Mouse (Mus musculus): ENCODE data around the gene Slc9a3r2. TPM values are rescaled to one million over a fixed set of nuclear protein-coding genes. Genes with fewer than 3 reads are reported as not detected.

The Slc9a3r2 gene
- polyA plus RNA-seq, 1 experiment from 2014 or later: 33.8 TPM

DNA sequence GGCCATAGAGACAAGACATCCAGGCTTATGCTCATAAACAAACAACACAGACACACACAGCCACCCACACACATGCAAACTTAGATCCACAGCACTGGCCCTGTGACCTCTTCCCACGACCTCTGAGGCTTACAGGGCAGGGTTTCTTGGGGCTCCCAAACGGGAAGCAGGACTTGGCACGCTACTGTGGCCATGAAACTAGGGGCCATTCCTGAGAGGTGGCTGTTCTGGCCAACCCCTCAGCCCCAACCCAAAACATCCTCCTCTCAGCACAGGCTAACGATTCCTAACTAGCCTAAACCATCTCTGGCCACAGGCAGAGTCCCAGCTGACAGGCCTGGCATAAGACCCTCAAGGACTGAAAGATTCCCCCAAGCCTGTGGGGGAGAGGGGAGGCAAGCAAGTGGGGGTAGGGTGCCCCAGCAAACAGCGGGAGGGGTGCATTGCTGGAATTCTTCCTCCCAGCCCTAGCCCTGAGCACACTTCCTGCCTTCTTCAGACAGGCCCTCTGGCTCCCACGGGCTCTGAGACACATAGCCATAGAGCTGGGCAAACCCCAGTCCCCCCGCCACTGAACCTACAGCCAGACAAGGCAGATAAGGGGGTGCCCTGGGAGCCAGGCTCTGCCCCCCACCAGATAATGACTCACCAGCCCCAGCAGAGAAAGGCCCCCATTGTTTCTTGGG, 6.0 kb downstream of the Slc9a3r2 start:
- no peaks in the 10 kb centered on the region for H3K36me3 ChIP-seq
- H3K4me1 ChIP-seq: no peaks in the 10 kb centered on the region
- H3K9ac ChIP-seq (replicated peaks): no peak overlapping the region
- H3K27ac ChIP-seq (replicated peaks): no peak overlapping the region; the same call in 1 of the 2 replicates
- H3K27me3 ChIP-seq: peaks cover 22% of the 10 kb centered on the region
- no peak overlapping the region for H3K4me2 ChIP-seq (replicated peaks)
- ATAC-seq (ENCODE audit: low FRiP score, low read depth): no peak
- H3K9me3 ChIP-seq: no peaks in the 10 kb centered on the region
- WGBS: 54% methylated on average over 7 of the region's 7 CpGs
- H3K4me3 ChIP-seq: no peak overlapping the region

DNA sequence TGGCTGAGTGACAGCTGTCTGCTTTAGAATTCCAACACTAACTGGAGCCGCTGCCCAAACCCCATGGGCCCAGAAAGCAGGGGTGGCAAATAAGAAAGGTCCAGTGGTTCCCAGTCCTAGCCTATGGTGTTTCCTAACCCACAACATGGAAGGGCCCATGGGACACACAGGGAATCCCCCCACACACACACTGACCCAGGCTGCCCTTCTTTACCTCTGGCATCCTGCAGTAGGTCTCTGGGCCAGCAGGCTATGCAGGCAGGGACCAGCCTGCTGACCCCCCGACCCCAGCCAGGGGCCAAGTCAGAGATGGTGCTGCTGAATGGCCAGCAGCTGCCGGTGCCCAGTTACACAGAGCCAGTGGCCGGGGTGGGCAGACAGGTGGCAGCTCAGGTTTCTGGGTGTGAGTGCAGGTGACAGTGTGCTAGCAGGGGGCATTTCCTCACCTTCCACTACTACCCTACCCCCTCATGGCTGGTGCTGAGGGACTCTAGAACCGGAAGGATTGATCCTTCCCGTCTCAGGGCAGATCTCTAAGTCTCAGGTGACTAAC, 7.3 kb downstream of the Slc9a3r2 start:
- ATAC-seq (ENCODE audit: low FRiP score, low read depth): no peak
- H3K9ac ChIP-seq (replicated peaks): no peak overlapping the region
- 73% methylated on average over 6 of the region's 6 CpGs for WGBS
- no peaks in the 10 kb centered on the region for H3K9me3 ChIP-seq
- peaks cover 9% of the 10 kb centered on the region for H3K27me3 ChIP-seq
- no peak overlapping the region for H3K4me3 ChIP-seq
- no peaks in the 10 kb centered on the region for H3K4me1 ChIP-seq
- H3K4me2 ChIP-seq (replicated peaks): no peak overlapping the region
- no peak overlapping the region for H3K27ac ChIP-seq (replicated peaks)
- no peaks in the 10 kb centered on the region for H3K36me3 ChIP-seq

DNA sequence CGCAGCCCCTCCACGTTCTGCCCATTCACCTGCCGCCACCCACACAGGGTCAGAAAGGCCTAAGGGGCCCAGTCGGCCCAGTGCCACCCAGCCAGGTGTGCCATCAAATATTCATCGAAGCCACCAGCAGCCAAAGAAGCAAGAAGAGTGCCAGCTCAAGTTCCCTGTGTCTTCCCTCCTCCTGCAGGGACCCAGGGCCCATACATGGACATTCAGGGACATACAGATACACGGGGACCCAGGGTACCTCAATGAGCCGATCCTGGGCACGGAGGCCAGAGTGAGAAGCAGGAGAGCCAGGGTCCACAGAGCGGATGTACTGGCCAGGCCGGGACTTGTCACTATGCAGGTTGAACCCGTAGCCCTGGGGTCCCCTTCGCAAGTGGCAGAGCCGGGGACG, 8.2 kb downstream of the Slc9a3r2 start:
- H3K36me3 ChIP-seq: no peaks in the 10 kb centered on the region
- ATAC-seq (ENCODE audit: low FRiP score, low read depth): no peak
- no peak overlapping the region for H3K4me2 ChIP-seq (replicated peaks)
- H3K27me3 ChIP-seq: no peaks in the 10 kb centered on the region
- no peak overlapping the region for H3K9ac ChIP-seq (replicated peaks)
- H3K27ac ChIP-seq (replicated peaks): no peak overlapping the region
- no peaks in the 10 kb centered on the region for H3K9me3 ChIP-seq
- 92% methylated on average over 14 of the region's 14 CpGs for WGBS
- no peaks in the 10 kb centered on the region for H3K4me1 ChIP-seq
- no peak overlapping the region for H3K4me3 ChIP-seq

DNA sequence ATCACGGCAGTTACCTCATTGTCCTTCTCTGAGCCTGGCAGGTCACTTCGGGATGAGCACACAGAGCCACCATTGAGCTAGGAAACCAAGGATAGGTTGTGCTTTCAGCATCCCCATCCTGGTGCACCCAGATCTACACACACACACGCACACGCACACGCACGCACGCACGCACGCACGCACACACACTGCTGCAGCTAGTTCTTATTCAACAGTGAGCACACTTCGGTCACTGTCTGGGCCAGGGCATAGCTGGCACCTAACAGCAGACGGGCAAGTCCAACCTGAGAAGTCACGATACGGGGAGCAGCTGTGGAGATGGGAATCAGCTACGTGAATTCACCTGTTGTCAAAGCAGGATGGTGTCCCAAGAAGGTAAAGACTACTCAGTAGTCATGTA, 9.5 kb downstream of the Slc9a3r2 start:
- Histone ChIP-seq H3K4me1 (no peaks in the 10 kb centered on the region), H3K27ac (replicated peaks) (no peak overlapping the region), H3K4me3 (no peak overlapping the region), H3K4me2 (replicated peaks) (no peak overlapping the region), H3K27me3 (no peaks in the 10 kb centered on the region), H3K36me3 (no peaks in the 10 kb centered on the region), H3K9me3 (no peaks in the 10 kb centered on the region), H3K9ac (replicated peaks) (no peak overlapping the region)
- 94% methylated on average over 15 of the region's 15 CpGs for WGBS
- no peak for ATAC-seq (ENCODE audit: low FRiP score, low read depth)

DNA sequence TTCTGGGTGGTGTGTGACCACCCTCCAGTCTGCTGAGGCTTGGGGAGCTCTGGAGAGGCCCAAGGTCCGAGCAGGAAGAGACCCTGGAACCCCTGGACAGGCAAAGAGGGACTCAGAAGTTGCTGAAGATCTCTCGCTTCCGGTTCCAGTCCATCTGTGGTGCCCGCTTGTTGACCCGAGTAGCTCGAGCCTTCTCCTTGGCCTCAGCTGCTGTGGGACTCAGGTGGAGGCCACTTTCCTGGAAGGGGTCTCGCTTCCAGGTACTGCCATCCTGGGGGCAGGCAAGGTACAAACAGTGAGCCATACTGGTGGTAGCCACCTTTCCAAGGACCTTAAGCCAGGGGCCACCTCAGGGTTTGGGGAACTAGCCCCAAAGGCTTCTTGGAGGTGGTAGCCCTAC, 10.0 kb downstream of the Slc9a3r2 start:
- Histone ChIP-seq H3K4me3 (no peak overlapping the region), H3K36me3 (no peaks in the 10 kb centered on the region), H3K9ac (replicated peaks) (no peak overlapping the region), H3K27ac (replicated peaks) (no peak overlapping the region), H3K9me3 (no peaks in the 10 kb centered on the region), H3K4me2 (replicated peaks) (no peak overlapping the region), H3K27me3 (no peaks in the 10 kb centered on the region), H3K4me1 (no peaks in the 10 kb centered on the region)
- ATAC-seq (ENCODE audit: low FRiP score, low read depth): no peak
- WGBS: 85% methylated on average over 7 of the region's 7 CpGs

DNA sequence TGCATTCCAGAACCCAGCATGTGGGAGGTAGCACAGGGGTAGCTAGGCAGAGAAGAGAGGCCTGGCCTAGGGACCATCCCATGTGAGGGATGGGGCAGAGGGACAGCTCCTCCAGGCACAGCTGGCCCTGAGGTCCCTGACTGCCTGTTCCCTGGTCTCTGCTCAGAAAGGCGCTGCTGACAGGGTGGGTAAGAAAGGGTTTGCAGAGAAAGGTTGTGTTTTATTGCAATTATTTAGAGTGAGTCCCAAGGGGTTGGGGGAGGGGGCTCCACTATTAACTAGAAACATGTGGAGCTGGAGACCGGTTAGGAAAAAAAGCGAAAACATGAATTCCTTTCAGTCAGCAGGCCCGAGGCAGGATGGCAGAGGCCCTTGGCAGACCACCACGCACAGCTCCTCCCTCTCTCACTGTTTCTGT, 10.5 kb downstream of the Slc9a3r2 start:
- H3K9me3 ChIP-seq: no peaks in the 10 kb centered on the region
- no peak overlapping the region for H3K4me2 ChIP-seq (replicated peaks)
- H3K4me3 ChIP-seq: no peak overlapping the region
- no peak overlapping the region; the same call in 1 of the 2 replicates for H3K27ac ChIP-seq (replicated peaks)
- WGBS: 89% methylated on average over 5 of the region's 5 CpGs
- 0 out of 2 replicates have a peak overlapping the region, but pooled peaks have one; percentile 20 for H3K9ac ChIP-seq (replicated peaks)
- no peak for ATAC-seq (ENCODE audit: low FRiP score, low read depth)
- H3K27me3 ChIP-seq: no peaks in the 10 kb centered on the region
- no peaks in the 10 kb centered on the region for H3K4me1 ChIP-seq
- H3K36me3 ChIP-seq: no peaks in the 10 kb centered on the region

DNA sequence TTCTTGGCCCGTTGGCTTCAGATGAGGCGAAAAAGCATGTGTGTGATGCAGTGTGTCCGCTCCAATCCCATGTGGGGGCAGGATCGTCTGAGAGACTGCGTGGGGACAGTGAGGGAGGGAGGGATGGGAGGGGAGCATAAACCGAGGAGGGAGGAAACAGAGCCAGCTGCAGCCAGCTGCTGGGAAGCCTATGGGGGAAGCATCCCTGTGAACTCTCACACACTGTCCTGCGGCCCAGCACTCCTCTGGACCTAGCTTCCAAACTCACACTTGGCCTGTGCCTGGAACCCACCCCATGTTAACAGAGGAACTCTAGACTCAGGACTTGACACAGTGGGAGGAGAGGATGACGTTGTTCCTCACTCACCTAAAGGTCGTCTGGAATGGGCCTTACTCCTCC, 11.3 kb downstream of the Slc9a3r2 start:
- H3K9ac ChIP-seq (replicated peaks): no peak overlapping the region
- no peaks in the 10 kb centered on the region for H3K9me3 ChIP-seq
- no peaks in the 10 kb centered on the region for H3K36me3 ChIP-seq
- H3K4me1 ChIP-seq: no peaks in the 10 kb centered on the region
- no peak overlapping the region for H3K27ac ChIP-seq (replicated peaks)
- WGBS: 77% methylated on average over 9 of the region's 9 CpGs
- H3K4me3 ChIP-seq: no peak overlapping the region
- no peak overlapping the region for H3K4me2 ChIP-seq (replicated peaks)
- ATAC-seq (ENCODE audit: low FRiP score, low read depth): no peak
- no peaks in the 10 kb centered on the region for H3K27me3 ChIP-seq

DNA sequence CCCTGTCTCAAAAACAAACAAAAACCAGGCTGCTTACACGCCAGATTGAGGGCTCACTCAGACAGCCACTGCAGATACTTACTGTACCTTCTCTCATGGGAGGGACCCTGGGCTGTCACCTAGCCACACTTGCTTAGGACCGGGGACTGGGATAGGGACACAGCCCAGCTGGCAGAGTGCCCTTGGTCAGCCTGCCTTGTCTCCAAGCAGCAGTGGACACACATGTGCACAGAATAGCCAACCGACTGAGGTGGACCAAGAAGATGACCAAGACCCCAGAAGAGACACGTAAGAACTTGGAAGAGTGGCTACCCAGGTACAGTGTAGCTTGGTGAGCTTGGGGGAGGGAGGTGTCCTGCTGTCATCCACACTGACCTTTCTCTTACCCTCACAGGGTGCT, 11.9 kb downstream of the Slc9a3r2 start:
- H3K27me3 ChIP-seq: no peaks in the 10 kb centered on the region
- WGBS: 86% methylated on average over 4 of the region's 4 CpGs
- H3K4me1 ChIP-seq: peaks cover 3% of the 10 kb centered on the region
- no peaks in the 10 kb centered on the region for H3K36me3 ChIP-seq
- H3K4me3 ChIP-seq: no peak overlapping the region
- H3K9me3 ChIP-seq: no peaks in the 10 kb centered on the region
- no peak for ATAC-seq (ENCODE audit: low FRiP score, low read depth)
- H3K9ac ChIP-seq (replicated peaks): no peak overlapping the region
- H3K27ac ChIP-seq (replicated peaks): no peak overlapping the region
- no peak overlapping the region for H3K4me2 ChIP-seq (replicated peaks)

DNA sequence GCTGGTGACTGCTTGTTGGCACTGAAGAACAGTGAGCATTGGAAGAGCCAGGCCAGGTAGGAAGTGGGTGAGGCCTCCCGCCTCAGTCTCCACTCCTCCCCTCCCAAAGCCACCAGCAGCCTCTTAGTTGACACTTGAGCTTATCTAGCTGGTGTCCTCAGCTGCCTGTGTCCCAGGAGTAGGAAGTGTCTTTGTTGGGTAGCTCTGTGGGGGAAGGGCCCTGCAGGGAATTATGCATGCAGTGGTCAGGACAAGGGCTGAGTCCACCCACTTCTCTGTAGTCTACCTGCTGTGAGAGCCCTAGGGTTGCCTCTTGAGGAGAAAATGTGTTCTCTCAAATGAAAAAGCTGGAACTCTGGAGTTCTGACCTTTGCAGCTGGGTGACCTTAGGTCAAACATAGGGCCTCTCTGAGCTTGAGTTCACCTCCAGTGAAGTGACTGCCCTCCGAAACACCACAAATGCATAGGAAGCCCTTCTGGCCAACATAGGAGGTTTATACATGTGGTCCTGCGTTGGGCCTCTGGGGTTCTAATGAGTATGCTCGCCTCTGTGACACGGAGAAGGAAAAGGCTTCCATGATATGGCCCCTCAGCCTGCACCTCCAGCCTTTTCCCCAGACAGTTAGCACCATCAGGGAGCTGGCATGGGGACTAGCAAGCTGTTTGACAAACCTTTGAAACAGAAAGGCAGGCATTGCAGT, 13.2 kb downstream of the Slc9a3r2 start:
- no peaks in the 10 kb centered on the region for H3K27me3 ChIP-seq
- ATAC-seq (ENCODE audit: low FRiP score, low read depth): no peak
- no peaks in the 10 kb centered on the region for H3K9me3 ChIP-seq
- 59% methylated on average over 5 of the region's 5 CpGs for WGBS
- H3K4me2 ChIP-seq (replicated peaks): no peak overlapping the region
- H3K4me3 ChIP-seq: no peak overlapping the region
- peaks cover 11% of the 10 kb centered on the region for H3K4me1 ChIP-seq
- H3K27ac ChIP-seq (replicated peaks): no peak overlapping the region
- no peaks in the 10 kb centered on the region for H3K36me3 ChIP-seq
- no peak overlapping the region for H3K9ac ChIP-seq (replicated peaks)

DNA sequence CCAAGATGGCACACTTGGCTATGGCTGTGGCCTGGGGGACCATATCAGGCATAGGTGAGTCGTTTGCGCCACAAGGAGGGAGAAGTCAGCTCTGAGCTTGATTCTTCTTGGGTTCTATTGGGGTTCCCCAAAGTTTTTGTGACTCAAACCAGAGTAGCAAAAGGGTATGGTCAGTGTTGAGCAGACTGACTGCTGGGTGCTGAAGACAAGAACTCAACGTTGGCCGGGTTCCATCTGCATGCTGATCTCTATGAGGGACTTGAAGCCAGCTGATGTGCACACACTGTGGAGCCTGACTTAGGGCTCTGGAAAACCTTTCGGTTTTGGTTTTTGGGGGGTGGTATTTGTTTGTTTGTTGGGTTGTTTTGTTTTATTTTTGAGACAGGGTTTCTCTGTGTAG, 14.4 kb downstream of the Slc9a3r2 start:
- Histone ChIP-seq H3K9me3 (no peaks in the 10 kb centered on the region), H3K9ac (replicated peaks) (no peak overlapping the region), H3K4me3 (no peak overlapping the region), H3K4me2 (replicated peaks) (no peak overlapping the region), H3K27ac (replicated peaks) (no peak overlapping the region), H3K4me1 (peaks cover 18% of the 10 kb centered on the region), H3K36me3 (peaks cover 2% of the 10 kb centered on the region), H3K27me3 (no peaks in the 10 kb centered on the region)
- WGBS: 96% methylated on average over 5 of the region's 5 CpGs
- ATAC-seq (ENCODE audit: low FRiP score, low read depth): no peak

DNA sequence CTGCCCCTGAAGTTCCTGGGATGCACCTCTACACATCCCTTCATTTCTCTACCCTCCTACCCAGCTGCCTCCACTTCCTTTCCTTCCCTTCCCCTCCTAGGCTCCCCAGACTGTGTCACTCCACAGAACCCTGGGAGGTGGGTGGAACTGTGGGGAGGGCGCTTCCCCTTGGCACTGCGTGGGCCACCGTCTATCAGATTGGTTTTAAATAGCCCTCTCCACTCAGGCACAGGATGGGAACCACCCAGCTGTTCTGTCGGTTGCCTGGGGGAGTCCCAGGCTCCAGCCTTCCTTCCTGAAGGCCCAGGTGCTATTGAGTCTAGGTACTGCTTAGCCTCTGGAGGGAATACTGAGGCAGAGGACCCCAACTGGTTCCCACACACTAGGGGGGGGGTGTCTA, 15.1 kb downstream of the Slc9a3r2 start:
- Histone ChIP-seq H3K9me3 (no peaks in the 10 kb centered on the region), H3K27ac (replicated peaks) (no peak overlapping the region), H3K9ac (replicated peaks) (no peak overlapping the region), H3K4me3 (no peak overlapping the region), H3K36me3 (peaks cover 9% of the 10 kb centered on the region), H3K27me3 (no peaks in the 10 kb centered on the region), H3K4me2 (replicated peaks) (no peak overlapping the region), H3K4me1 (peaks cover 18% of the 10 kb centered on the region)
- WGBS: 94% methylated on average over 4 of the region's 4 CpGs
- ATAC-seq (ENCODE audit: low FRiP score, low read depth): no peak

DNA sequence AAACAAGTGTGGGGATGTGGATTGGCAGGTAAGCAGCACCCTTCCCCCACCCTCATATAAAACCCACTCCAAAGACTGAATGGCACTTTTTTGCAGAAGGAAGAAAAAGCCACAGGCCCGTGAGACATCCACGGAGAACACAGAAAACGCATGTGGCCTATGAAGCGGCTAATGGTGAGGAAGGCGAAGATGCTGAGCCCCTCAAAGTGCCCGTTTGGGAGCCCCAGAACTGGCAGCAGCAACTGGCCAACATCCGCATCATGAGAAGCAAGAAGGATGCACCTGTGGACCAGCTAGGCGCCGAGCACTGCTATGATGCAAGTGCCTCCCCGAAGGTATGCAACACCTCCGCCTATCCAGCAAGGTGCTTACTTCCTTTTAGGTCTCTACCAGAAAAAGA, 16.3 kb downstream of the Slc9a3r2 start:
- Histone ChIP-seq H3K27ac (replicated peaks) (no peak overlapping the region), H3K4me2 (replicated peaks) (0 out of 2 replicates have a peak overlapping the region, but pooled peaks have one; percentile 94), H3K4me1 (peaks cover 18% of the 10 kb centered on the region), H3K9me3 (no peaks in the 10 kb centered on the region), H3K36me3 (peaks cover 20% of the 10 kb centered on the region), H3K4me3 (no peak overlapping the region), H3K9ac (replicated peaks) (no peak overlapping the region), H3K27me3 (no peaks in the 10 kb centered on the region)
- ATAC-seq (ENCODE audit: low FRiP score, low read depth): no peak
- 97% methylated on average over 11 of the region's 11 CpGs for WGBS
